Mouse (Mus musculus) c-Kit-negative CD71-positive TER-119-positive erythroid progenitor cells, embryonic 14.5 days (primary cell): ENCODE results near the gene Cdca5.

Experiments
- DNase-seq: peaks from one replicate; pipeline ENCODE4 v3.0.0-alpha.2; 2013; ENCODE audit warnings: low read depth, low spot score

Cdca5 gene

DNA sequence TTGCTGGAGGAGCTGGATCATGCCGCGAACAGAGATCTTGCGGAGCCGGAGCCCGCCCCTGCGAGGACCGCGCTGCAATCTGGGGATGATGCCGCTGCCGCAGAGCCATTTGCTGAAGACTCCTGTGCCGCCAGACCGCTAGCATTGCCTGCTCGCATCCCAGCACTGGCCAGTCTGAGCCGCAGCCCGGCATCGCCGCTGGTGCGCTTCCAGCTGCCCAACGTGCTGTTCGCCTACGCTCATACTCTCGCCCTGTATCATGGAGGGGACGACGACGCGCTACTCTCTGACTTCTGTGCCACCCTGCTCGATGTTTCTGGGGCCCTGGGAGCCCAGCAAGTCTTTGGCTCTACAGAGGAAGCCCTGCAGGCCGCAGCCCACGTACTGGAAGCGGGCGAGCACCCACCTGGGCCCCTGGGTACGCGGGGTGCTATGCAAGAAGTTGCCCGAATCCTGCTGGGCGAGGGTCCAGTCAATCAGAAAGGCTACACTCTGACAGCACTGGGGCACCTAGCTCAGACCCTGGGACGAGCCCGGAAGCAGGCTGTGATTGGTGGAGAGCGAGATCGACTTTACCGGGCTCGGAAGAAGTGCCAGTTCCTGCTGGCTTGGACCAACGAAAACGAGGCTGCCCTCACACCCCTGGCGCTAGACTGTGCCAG lies 23.0 kb upstream of the Cdca5 start:
- DNase-seq = no peak

DNA sequence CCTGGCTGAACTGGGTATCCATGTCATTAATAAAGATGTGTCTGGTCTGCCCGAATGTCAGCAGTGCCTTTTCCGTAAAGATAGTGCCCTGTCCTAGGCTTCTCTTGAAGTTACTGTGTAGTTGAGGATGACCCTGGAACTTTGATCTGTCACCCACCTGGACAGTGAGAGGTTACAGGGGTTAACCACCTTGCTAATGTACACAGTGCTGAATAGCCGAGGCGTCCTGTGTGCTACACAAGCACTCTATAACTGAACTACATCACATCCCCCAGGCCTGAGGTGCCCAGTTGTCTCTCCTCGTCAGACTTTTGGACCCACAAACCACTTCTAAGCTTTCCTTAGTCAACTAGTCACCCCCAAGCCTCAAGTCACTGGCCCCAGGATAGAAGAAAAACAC lies 22.4 kb upstream of the Cdca5 start:
- no peak for DNase-seq

GRCm38 (mm10) chr19:6063081-6063480 lies 21.7 kb upstream of the Cdca5 start:
- DNase-seq = no peak

DNA sequence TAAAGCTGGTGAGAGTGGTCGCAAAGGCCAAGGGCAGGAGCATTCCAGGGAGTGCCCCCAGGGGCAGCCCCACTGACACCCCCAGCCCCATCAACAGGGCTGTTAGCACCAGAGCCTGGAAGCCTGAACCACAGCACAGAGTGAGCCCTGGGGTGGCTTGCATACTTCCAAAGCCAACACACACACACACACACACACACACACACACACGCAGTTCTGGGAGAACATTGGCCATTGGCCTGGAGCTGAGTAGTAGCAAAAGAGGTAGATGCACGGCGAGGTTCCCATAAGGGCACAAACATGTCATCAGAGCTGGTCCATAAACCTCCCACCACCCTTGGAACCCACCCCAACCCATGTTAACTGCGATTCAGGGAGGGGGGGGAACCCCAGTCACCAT lies 18.2 kb upstream of the Cdca5 start:
- DNase-seq = no peak

DNA sequence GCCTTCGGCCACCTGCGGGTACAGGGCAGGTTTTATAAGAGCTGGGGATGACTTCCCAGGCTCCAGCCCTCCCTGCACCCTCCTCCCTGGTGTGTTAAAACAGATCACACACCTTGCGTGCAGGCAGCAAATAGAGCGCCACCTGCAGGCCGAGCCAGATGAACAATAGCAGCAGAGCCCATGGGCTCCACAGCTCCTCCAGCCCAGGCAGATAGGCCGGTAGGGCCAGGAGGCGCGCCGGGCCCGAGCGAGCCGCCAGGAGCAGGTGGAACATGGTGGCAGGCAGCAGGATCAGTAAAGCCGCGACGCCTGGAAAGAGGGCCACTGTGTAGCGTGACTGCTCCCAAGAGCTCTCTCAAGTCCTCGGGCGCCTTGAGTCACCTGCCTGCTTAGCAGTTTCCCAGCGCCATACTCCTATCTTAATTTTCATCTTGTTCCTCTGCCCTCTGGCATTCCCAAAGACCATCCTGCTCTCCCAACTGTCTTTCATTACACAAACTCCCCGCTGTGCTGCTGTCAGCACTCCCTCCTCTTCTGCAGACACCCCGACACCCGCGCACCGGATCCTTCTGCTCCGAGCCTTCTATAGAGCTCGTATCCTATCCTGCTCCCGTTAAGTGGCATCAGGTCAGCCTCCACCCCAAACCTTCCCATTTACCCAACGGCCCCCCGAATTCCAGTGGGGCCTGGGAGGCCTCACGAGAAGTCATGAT lies 17.6 kb upstream of the Cdca5 start:
- DNase-seq = peak; percentile 72

GRCm38 (mm10) chr19:6067724-6068415 lies 16.9 kb upstream of the Cdca5 start, which contains the start of gene Tm7sf2:
Gene Tm7sf2 (minus strand): TSS chr19:6068373.
- peak; percentile 64 for DNase-seq

DNA sequence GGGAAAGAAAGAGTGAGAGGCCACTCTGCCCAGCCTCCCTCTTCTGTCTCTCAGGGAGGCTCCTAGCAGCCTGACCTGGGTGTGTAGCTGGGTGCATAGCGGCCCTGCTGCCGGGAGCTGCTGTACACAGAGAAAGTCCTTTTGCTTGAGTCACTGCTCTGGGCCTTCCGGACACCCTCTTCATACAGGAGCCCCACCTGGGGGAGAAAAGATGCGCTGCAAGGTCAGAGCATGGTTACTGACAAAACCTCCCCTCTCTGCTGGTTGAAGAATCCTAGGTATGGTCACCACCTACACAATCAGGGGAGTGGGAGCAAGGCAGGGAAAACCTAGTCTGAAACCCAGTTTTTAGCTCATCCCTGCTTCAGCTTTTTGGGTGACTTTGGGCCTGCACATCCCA lies 15.8 kb upstream of the Cdca5 start:
- DNase-seq = no peak

GRCm38 (mm10) chr19:6069851-6070250 lies 14.9 kb upstream of the Cdca5 start:
- no peak for DNase-seq

GRCm38 (mm10) chr19:6070571-6071250 lies 14.1 kb upstream of the Cdca5 start:
- DNase-seq = no peak

GRCm38 (mm10) chr19:6071261-6071660 lies 13.5 kb upstream of the Cdca5 start:
- DNase-seq = no peak

GRCm38 (mm10) chr19:6073889-6074288 lies 10.9 kb upstream of the Cdca5 start:
- no peak for DNase-seq

DNA sequence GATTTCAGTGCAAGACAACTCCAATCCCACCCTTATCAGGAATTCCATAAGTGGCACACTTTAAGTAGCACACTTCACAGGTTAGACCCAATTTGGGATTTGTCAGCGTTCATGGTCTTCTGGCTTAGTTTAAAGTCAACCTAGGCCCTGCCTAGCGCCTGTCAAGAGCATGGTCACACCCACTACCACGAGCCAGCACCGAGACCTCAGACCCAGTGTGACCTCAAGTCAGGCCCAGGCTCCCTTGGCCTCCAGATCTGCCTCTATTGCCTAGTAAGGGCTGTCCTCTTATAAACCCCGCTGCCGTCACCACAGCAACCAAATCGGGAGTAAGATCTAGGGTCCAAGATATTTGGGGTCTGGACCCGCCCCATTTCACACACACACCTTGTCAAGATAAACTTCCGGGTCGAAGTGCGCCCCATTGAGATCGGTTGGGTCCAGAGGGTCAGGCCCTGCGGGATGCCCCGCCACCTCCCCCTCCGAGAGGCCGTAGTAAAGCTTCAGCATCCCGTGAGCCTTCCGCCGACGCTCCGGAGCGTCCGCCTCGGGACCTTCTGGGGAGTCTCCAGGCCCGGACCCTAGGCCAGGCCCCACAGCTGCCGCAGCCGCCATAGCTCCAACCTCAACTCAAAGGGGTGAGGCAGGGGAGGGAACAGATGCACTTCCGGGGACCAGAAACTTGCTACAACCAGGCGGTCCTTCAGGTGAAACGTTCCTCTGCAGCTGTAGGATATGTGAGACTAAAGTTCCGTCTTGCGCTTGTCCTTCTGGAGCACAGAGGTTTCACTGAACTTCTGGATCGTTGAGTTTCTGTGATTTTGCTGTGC lies 8.0 kb upstream of the Cdca5 start, which contains the start of gene Vps51:
TSS of gene Vps51 (minus strand) at position 668 of the 830 bp plus-strand sequence.
- peak; percentile 73 for DNase-seq

- no peak for DNase-seq
Measured at GRCm38 (mm10) chr19:6079983-6080480, 4.8 kb upstream of the Cdca5 start, which contains the start of gene Tmem262. Gene Tmem262 (plus strand): TSS chr19:6080033.

GRCm38 (mm10) chr19:6082156-6082555 lies 2.6 kb upstream of the Cdca5 start, which contains the start of gene Gm28374:
Gene Gm28374 (minus strand): TSS chr19:6082256.
- DNase-seq = no peak

GRCm38 (mm10) chr19:6085417-6085879 lies 665 bp downstream of the Cdca5 start:
- peak; percentile 72 for DNase-seq

GRCm38 (mm10) chr19:6088841-6089240 lies 4.1 kb downstream of the Cdca5 start:
- no peak for DNase-seq

DNA sequence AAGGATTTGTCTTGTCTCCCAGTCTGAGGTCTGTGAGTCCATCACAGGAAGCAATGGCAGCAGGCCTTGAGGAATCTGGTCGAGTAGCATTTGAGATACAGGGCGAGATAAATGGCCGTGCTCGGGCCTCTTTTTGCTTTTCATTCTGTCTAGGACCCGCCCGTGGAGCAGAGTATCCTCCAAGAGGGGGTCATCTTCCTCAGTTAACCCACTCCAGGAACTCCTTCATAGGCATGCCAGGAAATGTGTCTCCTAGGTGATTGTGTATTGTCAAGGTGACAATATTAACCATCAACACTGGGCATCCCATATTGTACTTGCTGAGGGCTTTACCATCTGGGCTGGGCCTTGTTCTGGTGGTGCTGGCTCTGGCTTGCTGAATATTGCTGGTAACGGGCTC lies 9.3 kb downstream of the Cdca5 start, which contains the start of gene AC131692.1:
TSS of gene AC131692.1 (plus strand) at position 301 of the 400 bp plus-strand sequence.
- DNase-seq = no peak

DNA sequence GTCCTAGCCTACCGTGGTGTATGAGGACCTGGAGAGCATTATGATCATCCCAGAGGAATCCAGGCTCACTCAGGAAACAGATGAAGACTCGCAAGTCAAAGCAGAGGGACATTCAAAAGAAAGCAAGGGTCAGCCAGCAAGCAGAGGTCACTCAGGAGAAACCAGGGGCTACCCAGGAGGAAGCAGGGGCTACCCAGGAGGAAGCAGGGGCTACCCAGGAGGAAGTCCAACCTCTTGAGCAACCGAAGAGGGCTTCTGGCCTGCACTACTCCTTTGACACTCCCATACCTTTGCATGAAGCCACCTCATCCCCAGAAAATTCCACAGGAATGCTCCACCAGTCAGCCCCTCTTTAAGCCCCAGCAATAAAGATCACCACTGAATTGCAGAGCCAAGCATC lies 13.1 kb downstream of the Cdca5 start:
- no peak for DNase-seq

- DNase-seq = no peak
Measured at GRCm38 (mm10) chr19:6101186-6101585, 16.4 kb downstream of the Cdca5 start.

GRCm38 (mm10) chr19:6102169-6102853 lies 17.5 kb downstream of the Cdca5 start:
- DNase-seq = peak; percentile 46
